Mouse (Mus musculus) gastrocnemius, postnatal 14 days (tissue): ENCODE data around the gene Kdm6b. TPM values are rescaled to one million over a fixed set of nuclear protein-coding genes. Genes with fewer than 3 reads are reported as not detected.
A peak's percentile ranks its signal among the peaks of the same experiment; 100 is the strongest.

Experiments used
- DNase-seq: peaks from one replicate; pipeline ENCODE4 v3.0.0; 2021; ENCODE audit warnings: mixed read lengths
- intact Hi-C: fragments of 180-260 bp; cut with DNase I; formaldehyde crosslinking; loops from one replicate; pipeline ENCODE4 v1.15.1; 2025; ENCODE audit warnings: low total_unique reads
- total RNA-seq, 2 experiments: library from RNA; stranded (reverse); gene quantifications; 2 replicates each; pipeline ENCODE4 v1.2.3; 2021

The Kdm6b gene
- total RNA-seq, 2 experiments from 2014 or later: 30.3 to 31.4 TPM

- no peak for DNase-seq
- intact Hi-C loops: no loop called here
Measured at GRCm38 (mm10) chr11:69420554-69421000, 7.1 kb upstream of the Kdm6b start.

- intact Hi-C loops: no loop called here
- peak; percentile 63 for DNase-seq
Measured at GRCm38 (mm10) chr11:69419813-69420553, 6.5 kb upstream of the Kdm6b start.

- intact Hi-C loops: no loop called here
- peak; percentile 52 for DNase-seq
Measured at GRCm38 (mm10) chr11:69419443-69419812, 6.0 kb upstream of the Kdm6b start.

- peak; percentile 95 for DNase-seq
- intact Hi-C loops: no loop called here
Measured at GRCm38 (mm10) chr11:69418481-69419442, 5.3 kb upstream of the Kdm6b start.

GRCm38 (mm10) chr11:69417449-69418384, 4.2 kb upstream of the Kdm6b start:
- DNase-seq: peak; percentile 97
- intact Hi-C loops: no loop called here

- intact Hi-C loops: no loop called here
- DNase-seq: no peak
Measured at GRCm38 (mm10) chr11:69416921-69417448, 3.5 kb upstream of the Kdm6b start.

- DNase-seq: no peak
- intact Hi-C loops: no loop called here
Measured at GRCm38 (mm10) chr11:69416509-69416908, 3.0 kb upstream of the Kdm6b start.

GRCm38 (mm10) chr11:69415668-69416451, 2.4 kb upstream of the Kdm6b start:
- intact Hi-C loops: no loop called here
- DNase-seq: peak; percentile 76

- intact Hi-C loops: no loop called here
Measured at GRCm38 (mm10) chr11:69415327-69415667, 1.8 kb upstream of the Kdm6b start.

GRCm38 (mm10) chr11:69414421-69415326, 1.2 kb upstream of the Kdm6b start:
- intact Hi-C loops: no loop called here

More at GRCm38 (mm10) chr11:69415327-69415667, 1.8 kb upstream of the Kdm6b start:
- peak; percentile 87 for DNase-seq

GRCm38 (mm10) chr11:69412548-69412947, 927 bp downstream of the Kdm6b start:
- intact Hi-C loops: no loop called here
- no peak for DNase-seq

More at GRCm38 (mm10) chr11:69414421-69415326, 1.2 kb upstream of the Kdm6b start:
- DNase-seq: no peak

- peak; percentile 89 for DNase-seq
- intact Hi-C loops: no loop called here
Measured at GRCm38 (mm10) chr11:69411538-69412203, 1.8 kb downstream of the Kdm6b start.

- DNase-seq: peak; percentile 97
- intact Hi-C loops: no loop called here
Measured at GRCm38 (mm10) chr11:69411073-69411535, 2.4 kb downstream of the Kdm6b start.

- intact Hi-C loops: no loop called here
- peak; percentile 63 for DNase-seq
Measured at GRCm38 (mm10) chr11:69410310-69411072, 3.0 kb downstream of the Kdm6b start.

GRCm38 (mm10) chr11:69410045-69410309, 3.5 kb downstream of the Kdm6b start:
- intact Hi-C loops: no loop called here
- DNase-seq: no peak

GRCm38 (mm10) chr11:69409378-69410044, 4.0 kb downstream of the Kdm6b start:
- intact Hi-C loops: loop anchor here (10.0 kb wide), 1 partner anchor 105 kb away; no protein-coding TSS in a partner anchor
- DNase-seq: peak; percentile 87
